18 mouse cellular contexts compared by ENCODE assay signal in genomic region chr13:53811151-53811550, GRCm38 (mm10).
DNase-seq lines count a peak whose midpoint lies in the region; ATAC-seq lines count a peak whose summit lies in the region.
"Had no signal": no experiment of that assay in that cellular context is flagged by ENCODE, and none has a peak within 500 bp of the region (broad histone marks: within the 10 kb centered on the region; RNA-seq: fewer than 3 reads in every experiment).

No protein-coding gene starts in this region.

- no peak overlapping the region for H3K27ac ChIP-seq in forebrain, embryonic 12.5 days
- H3K27ac ChIP-seq: forebrain, embryonic 10.5 days; heart, adult 2 months; heart, embryonic 10.5 days; heart, embryonic 13.5 days; hindbrain, embryonic 14.5 days; hindbrain, postnatal 0 days had no signal

- H3K4me2 ChIP-seq in forebrain, embryonic 12.5 days = no peak overlapping the region
- H3K4me2 ChIP-seq: heart, embryonic 13.5 days; hindbrain, embryonic 14.5 days had no signal

- ATAC-seq in forebrain, embryonic 12.5 days (ENCODE audit: low FRiP score) = no peak
- ATAC-seq: activated CD4-positive, CD25-positive, alpha-beta regulatory T cell, adult 4 months; forebrain, embryonic 14.5 days; forebrain, postnatal 0 days; hindbrain, postnatal 0 days; inflammation-experienced regulatory T-cells, adult 6 months had no signal

- H3K4me1 ChIP-seq in forebrain, embryonic 12.5 days = peaks cover 22% of the 10 kb centered on the region

- H3K27me3 ChIP-seq in forebrain, embryonic 12.5 days = peaks cover 40% of the 10 kb centered on the region

- H3K9me3 ChIP-seq in forebrain, embryonic 12.5 days = no peaks in the 10 kb centered on the region
- H3K9me3 ChIP-seq: forebrain, embryonic 10.5 days; heart, embryonic 10.5 days; heart, embryonic 13.5 days had no signal

- peak; percentile 12 to 24 for DNase-seq in left cerebral cortex, adult 18-20 months (ENCODE audit: low spot score in 2 of 2)
- DNase-seq in left cerebral cortex, postnatal 4 days = no peak
- peak; percentile 30 to 52 for DNase-seq in right cerebral cortex, adult 2 months (ENCODE audit: low spot score in 2 of 2)
- no peak for DNase-seq in right cerebral cortex, postnatal 14 days
- peak; percentile 13 to 31 for DNase-seq in frontal cortex, postnatal 36 days (ENCODE audit: low spot score in 2 of 2)
- no peak for DNase-seq in kidney, adult 18-20 months
- DNase-seq: forebrain, postnatal 0 days; gastrocnemius, postnatal 36 days had no signal

- H3K9ac ChIP-seq in forebrain, embryonic 12.5 days = no peak overlapping the region
- H3K9ac ChIP-seq: forebrain, postnatal 0 days; heart, embryonic 13.5 days; hindbrain, embryonic 14.5 days had no signal

- WGBS in forebrain, embryonic 12.5 days = 69% methylated on average over 8 of the region's 8 CpGs

- H3K4me3 ChIP-seq in forebrain, embryonic 12.5 days (replicated peaks) = no peak overlapping the region
- H3K4me3 ChIP-seq: forebrain, embryonic 10.5 days; heart, adult 2 months; heart, embryonic 10.5 days; heart, embryonic 13.5 days had no signal

- H3K36me3 ChIP-seq in forebrain, embryonic 12.5 days (replicated peaks) = no peaks in the 10 kb centered on the region
- H3K36me3 ChIP-seq: forebrain, embryonic 10.5 days; heart, embryonic 10.5 days; heart, embryonic 13.5 days had no signal

- intact Hi-C loops in left cerebral cortex, postnatal 4 days (cut with DNase I) = no loop called here

Comparison
In these comparisons a context has a peak if more than half of its experiments do, and no peak if none do; other contexts are left out.
1. DNase-seq: peak in left cerebral cortex, adult 18-20 months (2 of 2), right cerebral cortex, adult 2 months (2 of 2) and frontal cortex, postnatal 36 days (2 of 2); none in left cerebral cortex, postnatal 4 days (single experiment), right cerebral cortex, postnatal 14 days (single experiment) and kidney, adult 18-20 months (single experiment).